Mouse (Mus musculus) cerebellum, postnatal 14 days (tissue): ENCODE results near the gene E430018J23Rik.

Experiments
- DNase-seq, 2 experiments: peaks; one replicate each; pipeline ENCODE4 v3.0.0; 2021; ENCODE audit warnings: mixed read lengths in 2 of 2

E430018J23Rik gene

GRCm38 (mm10) chr7:127341356-127341755 lies 52.1 kb downstream of the E430018J23Rik start:
- no peak for DNase-seq
